Mouse (Mus musculus) hindbrain, embryonic 14.5 days (tissue): ENCODE measurements around the gene Itgb1bp2. TPM values are rescaled to one million over a fixed set of nuclear protein-coding genes. Genes with fewer than 3 reads are reported as not detected.
"Not testable (repeated sequence)": the region's sequence is repeated elsewhere in the genome, so short reads cannot be mapped to it uniquely, and the experiment has no call there.

Experiments
- ATAC-seq: fragments of 200-750 bp; cut with Nextera tagmentation; 2 replicates; pipeline ENCODE4 v1.8.0; 2017; ENCODE audit warnings: moderate number of reproducible peaks, mild to moderate bottlenecking, moderate TSS enrichment, moderate library complexity; ENCODE audit not compliant: low FRiP score
- DNase-seq: peaks from one replicate; pipeline ENCODE4 v3.0.0-alpha.2; 2015; ENCODE audit warnings: low spot score
- H3K27ac ChIP-seq: fragments of 300-500 bp; sonication (generic); 2 replicates; pipeline ENCODE4 v1.5.1; 2014; ENCODE audit warnings: mild to moderate bottlenecking, moderate library complexity
- H3K27me3 ChIP-seq: fragments of 300-500 bp; sonication (generic); 2 replicates; pipeline ENCODE4 v1.6.1; 2014; ENCODE audit warnings: mild to moderate bottlenecking, low read length, mixed read lengths; ENCODE audit not compliant: control insufficient read depth, insufficient read depth
- H3K36me3 ChIP-seq: fragments of 300-500 bp; sonication (generic); replicated peaks from 2 replicates; pipeline ENCODE4 v1.6.1; 2014; ENCODE audit not compliant: control insufficient read depth, insufficient read depth
- H3K4me1 ChIP-seq: fragments of 300-500 bp; sonication (generic); replicated peaks from 2 replicates; pipeline ENCODE4 v1.6.1; 2014; ENCODE audit warnings: antibody characterized with exemption, low read length, mixed read lengths; ENCODE audit not compliant: control insufficient read depth, insufficient read depth
- H3K4me2 ChIP-seq: fragments of 300-500 bp; sonication (generic); replicated peaks from 2 replicates; pipeline ENCODE4 v1.6.1; 2014; ENCODE audit warnings: mild to moderate bottlenecking, moderate library complexity
- H3K4me3 ChIP-seq: fragments of 300-500 bp; sonication (generic); replicated peaks from 2 replicates; pipeline ENCODE4 v1.5.1; 2014; ENCODE audit warnings: mild to moderate bottlenecking, low read length
- H3K9ac ChIP-seq: fragments of 300-500 bp; sonication (generic); 2 replicates; pipeline ENCODE4 v1.6.1; 2014
- H3K9me3 ChIP-seq: fragments of 300-500 bp; sonication (generic); 2 replicates; pipeline ENCODE4 v1.6.1; 2016; ENCODE audit warnings: low read length; ENCODE audit not compliant: control insufficient read depth
- WGBS: fragments of 180-500 bp; shearing (Covaris S2); extraction: QIAGEN DNeasy Blood & Tissue Kit; methylation state at CpG from one replicate; pipeline ENCODE4 v1.1.7; 2014; 5-methylcytosine and 5-hydroxymethylcytosine counted together
- polyA plus RNA-seq: library from polyadenylated mRNA; unstranded; fragments of >200 nt; fragmentation: Nextera tagmentation; extraction: Ambion mirVana; gene quantifications from 2 replicates; pipeline ENCODE4 v1.2.1, GENCODE M21; 2014

Gene Itgb1bp2
- polyA plus RNA-seq, 1 experiment from 2014 or later: 0.90 TPM

DNA sequence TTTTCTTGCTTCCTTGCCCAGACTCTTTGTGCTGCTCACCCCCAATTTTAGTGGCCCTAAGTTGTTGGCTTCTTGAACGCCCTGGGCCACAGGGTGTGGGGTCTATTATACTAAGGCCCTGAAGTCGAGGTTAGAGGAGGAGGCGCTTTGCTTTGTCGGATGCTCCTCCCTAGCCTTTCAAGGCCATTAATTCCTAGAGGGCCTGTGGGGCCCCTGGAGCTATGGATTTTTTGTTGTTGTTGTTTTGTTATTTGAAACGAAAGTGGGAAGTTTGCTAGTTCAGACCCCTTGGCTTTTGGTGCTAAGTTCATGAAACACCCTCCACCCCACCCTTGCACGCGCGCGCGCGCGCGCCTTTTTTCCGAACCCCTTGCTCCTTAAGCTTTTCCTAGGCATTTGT, 18.9 kb upstream of the Itgb1bp2 start:
- ATAC-seq: peak; percentile 58
- WGBS: 25% methylated on average over 14 of the region's 14 CpGs
- Histone ChIP-seq H3K27ac (peak overlapping the region; percentile 95), H3K4me3 (peak overlapping the region; percentile 64), H3K36me3 (peaks cover 10% of the 10 kb centered on the region), H3K9me3 (no peaks in the 10 kb centered on the region), H3K4me1 (peaks cover 13% of the 10 kb centered on the region), H3K27me3 (no peaks in the 10 kb centered on the region), H3K4me2 (peak overlapping the region; percentile 66), H3K9ac (peak overlapping the region; percentile 83)
- DNase-seq: peak; percentile 25

DNA sequence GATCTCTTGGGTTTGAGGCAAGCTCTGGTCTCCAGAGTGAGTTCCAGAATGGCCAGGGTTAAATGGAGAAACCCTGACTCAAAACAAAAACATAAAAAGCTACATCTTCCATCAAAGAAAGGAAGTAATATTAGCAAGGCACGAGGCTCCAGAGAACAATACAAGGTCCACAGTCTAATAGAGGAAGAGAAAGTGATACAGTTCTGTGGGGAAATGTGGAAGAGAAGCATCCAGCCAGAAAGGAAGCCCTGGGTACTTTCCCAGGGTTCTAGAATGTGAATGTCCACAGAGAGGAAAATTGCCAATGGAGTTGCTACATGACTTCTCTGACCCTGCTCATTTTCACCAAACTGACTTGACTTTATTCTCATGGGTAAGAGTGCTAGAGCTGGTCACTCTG, 2.3 kb downstream of the Itgb1bp2 start:
- ATAC-seq (no peak), DNase-seq (no peak)
- Histone ChIP-seq H3K9ac (no peak overlapping the region), H3K4me3 (no peak overlapping the region), H3K4me1 (no peaks in the 10 kb centered on the region), H3K4me2 (no peak overlapping the region), H3K9me3 (no peaks in the 10 kb centered on the region), H3K27ac (no peak overlapping the region), H3K27me3 (no peaks in the 10 kb centered on the region), H3K36me3 (peaks cover 54% of the 10 kb centered on the region)
- 73% methylated on average over 1 of the region's 1 CpGs for WGBS

DNA sequence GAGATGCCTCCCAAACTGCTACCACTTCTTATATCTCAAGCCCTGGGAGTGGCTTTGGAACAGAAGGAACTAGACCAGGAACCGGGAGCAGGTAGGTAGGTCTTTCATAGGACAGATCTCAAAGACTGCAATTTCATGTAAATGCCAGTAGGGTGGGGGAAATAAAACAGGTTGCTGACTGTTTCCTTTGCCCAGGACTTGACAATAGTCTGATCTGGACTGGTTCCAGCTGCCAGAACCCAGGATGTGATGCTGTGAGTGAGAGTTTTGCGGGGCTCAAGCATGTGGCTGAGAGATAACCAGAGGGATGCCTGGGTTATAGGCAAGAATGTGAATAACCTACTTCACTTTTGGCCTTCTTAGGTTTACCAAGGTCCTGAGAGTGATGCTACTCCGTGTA, 2.7 kb downstream of the Itgb1bp2 start:
- Histone ChIP-seq H3K9me3 (no peaks in the 10 kb centered on the region), H3K36me3 (peaks cover 49% of the 10 kb centered on the region), H3K4me1 (no peaks in the 10 kb centered on the region), H3K9ac (no peak overlapping the region), H3K4me3 (no peak overlapping the region), H3K27ac (no peak overlapping the region), H3K4me2 (no peak overlapping the region), H3K27me3 (no peaks in the 10 kb centered on the region)
- ATAC-seq (no peak), DNase-seq (no peak)
- 86% methylated on average over 3 of the region's 3 CpGs for WGBS

DNA sequence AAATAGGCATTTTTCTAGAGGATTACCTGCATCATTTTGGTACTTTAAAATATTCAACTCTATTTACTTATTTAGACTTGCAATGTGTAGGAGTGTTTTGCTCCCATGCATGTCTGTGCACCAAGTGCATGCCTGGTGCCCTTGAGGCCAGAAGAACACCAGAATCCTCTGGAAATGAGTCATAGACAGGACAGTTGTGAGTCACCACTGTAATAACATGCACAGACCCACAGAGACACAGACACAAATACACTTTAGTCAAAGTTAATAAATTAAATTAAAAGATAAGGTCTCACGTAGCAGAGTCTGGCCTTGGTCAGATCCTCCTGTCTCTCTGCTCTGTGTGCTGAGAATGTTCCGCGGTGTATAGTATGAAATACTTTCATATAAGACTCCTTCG, 23.3 kb downstream of the Itgb1bp2 start:
- Histone ChIP-seq H3K4me2 (no peak overlapping the region), H3K9ac (no peak overlapping the region), H3K36me3 (peaks cover 8% of the 10 kb centered on the region; the same call in 1 of the 2 replicates), H3K27ac (no peak overlapping the region), H3K4me3 (no peak overlapping the region), H3K27me3 (no peaks in the 10 kb centered on the region), H3K4me1 (no peaks in the 10 kb centered on the region), H3K9me3 (no peaks in the 10 kb centered on the region)
- DNase-seq: no peak
- no peak for ATAC-seq
- 99% methylated on average over 4 of the region's 4 CpGs for WGBS

DNA sequence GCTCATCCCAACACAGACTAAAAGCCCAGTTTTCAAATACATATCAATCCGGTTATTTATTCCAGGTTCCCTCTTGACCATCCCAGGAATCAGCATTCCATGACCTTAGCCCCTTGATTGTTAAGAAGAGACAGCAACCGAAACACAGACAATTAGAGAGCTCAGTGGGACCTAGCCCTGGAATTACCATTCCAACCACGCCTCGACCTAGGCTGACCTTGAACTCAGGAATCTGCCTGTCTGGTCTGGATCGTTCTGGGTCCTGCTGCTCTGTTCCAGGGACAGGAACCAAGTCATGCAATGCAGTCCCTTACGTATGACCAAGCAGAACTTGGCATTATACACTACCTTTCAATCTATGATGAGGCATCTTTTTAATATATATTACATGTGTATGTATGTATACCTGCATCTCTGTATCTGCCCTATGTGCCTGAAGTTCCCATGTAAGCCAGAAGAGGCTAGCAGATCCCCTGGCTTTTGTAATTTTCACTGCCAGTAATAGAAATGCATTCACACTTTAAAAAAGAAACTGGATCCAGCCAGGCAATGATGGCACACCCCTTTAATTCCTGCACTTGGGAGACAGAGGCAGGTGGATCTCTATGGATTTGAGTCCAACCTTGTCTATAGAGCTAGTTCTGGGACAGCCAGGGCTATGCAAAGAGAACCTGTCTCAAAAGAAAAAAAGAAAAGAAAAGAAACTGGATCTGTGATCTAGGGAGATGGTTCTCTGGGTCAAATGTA, 32.9 kb downstream of the Itgb1bp2 start:
- Histone ChIP-seq H3K9ac (no peak overlapping the region), H3K9me3 (no peaks in the 10 kb centered on the region), H3K4me3 (no peak overlapping the region), H3K27me3 (no peaks in the 10 kb centered on the region), H3K4me1 (no peaks in the 10 kb centered on the region), H3K27ac (no peak overlapping the region), H3K4me2 (no peak overlapping the region), H3K36me3 (0 out of 2 replicates have a peak, but pooled peaks cover 7% of the 10 kb centered on the region)
- WGBS: 68% methylated on average over 6 of the region's 6 CpGs
- ATAC-seq (no peak), DNase-seq (no peak)

DNA sequence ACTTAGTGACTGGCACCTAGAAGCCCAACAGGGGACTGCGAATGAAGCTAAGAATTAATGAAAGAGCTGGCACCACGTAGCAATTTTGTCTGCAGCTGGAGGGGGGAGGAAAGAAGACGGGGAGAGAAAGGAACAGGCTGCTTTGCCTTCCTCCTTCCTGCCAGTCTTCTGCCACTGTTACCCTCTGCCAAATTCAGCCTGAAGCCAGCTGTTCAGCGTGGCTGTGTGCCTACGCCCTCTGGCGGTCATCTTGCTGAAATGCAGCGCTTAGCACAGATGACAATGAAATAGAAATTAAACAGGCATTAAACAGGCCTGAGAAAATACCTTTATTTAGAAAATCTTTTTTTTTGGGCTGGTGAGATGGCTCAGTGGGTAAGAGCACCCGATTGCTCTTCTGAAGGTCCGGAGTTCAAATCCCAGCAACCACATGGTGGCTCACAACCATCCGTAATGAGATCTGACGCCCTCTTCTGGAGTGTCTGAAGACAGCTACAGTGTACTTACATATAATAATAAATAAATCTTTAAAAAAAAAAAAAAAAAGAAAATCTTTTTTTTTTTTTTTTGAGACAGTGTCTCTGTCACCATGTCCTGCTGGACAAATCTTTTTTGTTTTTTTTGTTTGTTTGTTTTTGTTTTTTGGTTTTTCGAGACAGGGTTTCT, 37.7 kb downstream of the Itgb1bp2 start:
- H3K36me3 ChIP-seq, ATAC-seq, H3K9ac ChIP-seq, H3K4me2 ChIP-seq, H3K27me3 ChIP-seq, H3K9me3 ChIP-seq, H3K27ac ChIP-seq, H3K4me1 ChIP-seq, H3K4me3 ChIP-seq: not testable (repeated sequence)
- DNase-seq: peak; percentile 71
- 26% methylated on average over 10 of the region's 12 CpGs for WGBS

Other genes with a start within 250 kb of the Itgb1bp2 start
- 41.4 and 42.3 TPM in 2 replicates for gene Snx12, start 226.5 kb upstream of the Itgb1bp2 start, polyA plus RNA-seq
- 0.81 and 0.99 TPM in 2 replicates for gene Foxo4, start 194.6 kb upstream of the Itgb1bp2 start, polyA plus RNA-seq
- not detected in 2 replicates for gene Gm614, start 185.1 kb upstream of the Itgb1bp2 start, polyA plus RNA-seq
- gene Il2rg, start 180.8 kb upstream of the Itgb1bp2 start, polyA plus RNA-seq: 4.9 and 7.6 TPM in 2 replicates
- not detected in 2 replicates for gene Gm20489, start 180.1 kb upstream of the Itgb1bp2 start, polyA plus RNA-seq
- gene Med12, start 175.1 kb upstream of the Itgb1bp2 start, polyA plus RNA-seq: 28.0 and 33.9 TPM in 2 replicates
- gene Nlgn3, start 149.9 kb upstream of the Itgb1bp2 start, polyA plus RNA-seq: 95.9 and 116 TPM in 2 replicates
- gene Gjb1, start 72.7 kb upstream of the Itgb1bp2 start, polyA plus RNA-seq: 0.96 and 1.3 TPM in 2 replicates
- gene Zmym3, start 28.2 kb upstream of the Itgb1bp2 start, polyA plus RNA-seq: 66.6 and 72.7 TPM in 2 replicates
- 256 and 283 TPM in 2 replicates for gene Nono, start 19.8 kb upstream of the Itgb1bp2 start, polyA plus RNA-seq
- gene Taf1, start 83.6 kb downstream of the Itgb1bp2 start, polyA plus RNA-seq: 18.3 and 18.5 TPM in 2 replicates
- 219 and 248 TPM in 2 replicates for gene Ogt, start 191.0 kb downstream of the Itgb1bp2 start, polyA plus RNA-seq